In the genomic region with DNA sequence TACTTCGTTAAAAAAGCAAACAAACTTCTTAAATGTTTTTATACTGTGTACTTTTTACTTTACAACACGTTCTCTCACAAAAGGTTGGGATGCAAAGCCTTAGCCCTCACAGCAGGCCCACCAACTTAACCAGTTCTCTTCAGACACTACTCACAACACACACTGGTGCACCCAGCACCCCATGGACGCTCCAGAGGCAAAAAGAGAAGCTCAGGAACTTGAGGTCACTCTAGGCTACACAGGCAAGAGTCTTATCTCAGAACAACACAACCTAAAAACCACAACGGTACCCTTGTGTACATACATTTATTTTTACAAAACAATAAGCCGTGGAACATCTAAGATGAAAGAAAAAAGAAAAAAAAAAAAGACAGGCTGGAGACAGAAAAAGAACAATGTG, we compare ENCODE assay signal across 8 mouse cellular contexts. TPM values are rescaled to one million over a fixed set of nuclear protein-coding genes. Genes with fewer than 3 reads are reported as not detected.
DNase-seq lines count a peak whose midpoint lies in the region; ATAC-seq and TF ChIP-seq lines count a peak whose summit lies in the region.

No protein-coding gene starts in this region.

- no peak for TF ChIP-seq POLR2A in bone marrow, adult 2 months (IDR thresholded peaks at IDR 0.05; ENCODE audit: borderline replicate concordance, control insufficient read depth, low read depth, low read length)

- peak overlapping the region; percentile 84 for H3K4me2 ChIP-seq in heart, embryonic 13.5 days
- H3K4me2 ChIP-seq in hindbrain, embryonic 14.5 days (replicated peaks) = peak overlapping the region; percentile 62
- H3K4me2 ChIP-seq in midbrain, embryonic 13.5 days (replicated peaks) = peak overlapping the region; percentile 73

- H3K9ac ChIP-seq in heart, embryonic 13.5 days = peak overlapping the region; percentile 99
- H3K9ac ChIP-seq in hindbrain, embryonic 14.5 days = peak overlapping the region; percentile 88
- peak overlapping the region; percentile 97 for H3K9ac ChIP-seq in midbrain, embryonic 13.5 days (replicated peaks)

- H3K4me1 ChIP-seq in heart, embryonic 13.5 days = peaks cover 53% of the 10 kb centered on the region
- peaks cover 2% of the 10 kb centered on the region for H3K4me1 ChIP-seq in bone marrow, adult 2 months (ENCODE audit: control insufficient read depth, insufficient read depth, low read length)
- peaks cover 18% of the 10 kb centered on the region for H3K4me1 ChIP-seq in hindbrain, embryonic 14.5 days (replicated peaks; ENCODE audit: control insufficient read depth, insufficient read depth, low read length)
- H3K4me1 ChIP-seq in midbrain, embryonic 13.5 days (replicated peaks) = peaks cover 33% of the 10 kb centered on the region

- H3K36me3 ChIP-seq in heart, embryonic 13.5 days = peaks cover 9% of the 10 kb centered on the region
- H3K36me3 ChIP-seq in hindbrain, embryonic 14.5 days (replicated peaks; ENCODE audit: control insufficient read depth, insufficient read depth) = no peaks in the 10 kb centered on the region; the same call in 1 of the 2 replicates
- H3K36me3 ChIP-seq in midbrain, embryonic 13.5 days = no peaks in the 10 kb centered on the region

- WGBS in heart, embryonic 13.5 days = 5% methylated on average over 5 of the region's 5 CpGs
- WGBS in bone marrow, adult 2 months = 2% methylated on average over 5 of the region's 5 CpGs
- WGBS in hindbrain, embryonic 14.5 days = 6% methylated on average over 5 of the region's 5 CpGs
- 9% methylated on average over 5 of the region's 5 CpGs for WGBS in midbrain, embryonic 13.5 days

- no peak for TF ChIP-seq CTCF in bone marrow, adult 2 months (IDR thresholded peaks at IDR 0.05; ENCODE audit: control insufficient read depth, insufficient read depth, low read length)

- DNase-seq in heart, postnatal 25 days (ENCODE audit: low spot score) = no peak
- no peak for DNase-seq in hindbrain, embryonic 14.5 days (ENCODE audit: low spot score)
- no peak for DNase-seq in frontal cortex, postnatal 25 days (ENCODE audit: low spot score in 2 of 2)
- DNase-seq in lung, postnatal 10 days = no peak
- DNase-seq in kidney, adult 8-10 months = no peak

- H3K4me3 ChIP-seq in heart, embryonic 13.5 days = peak overlapping the region; percentile 97
- peak overlapping the region; percentile 58 for H3K4me3 ChIP-seq in bone marrow, adult 2 months (replicated peaks; ENCODE audit: control insufficient read depth, low read depth, low read length)
- H3K4me3 ChIP-seq in hindbrain, embryonic 14.5 days (replicated peaks; ENCODE audit: low read length) = peak overlapping the region; percentile 89
- peak overlapping the region; percentile 98 for H3K4me3 ChIP-seq in midbrain, embryonic 13.5 days (replicated peaks)

- intact Hi-C loops in heart, postnatal 25 days (cut with DNase I) = no loop called here

- no peaks in the 10 kb centered on the region for H3K9me3 ChIP-seq in heart, embryonic 13.5 days
- no peaks in the 10 kb centered on the region for H3K9me3 ChIP-seq in hindbrain, embryonic 14.5 days (ENCODE audit: control insufficient read depth, low read length)
- H3K9me3 ChIP-seq in midbrain, embryonic 13.5 days = no peaks in the 10 kb centered on the region

- no peak for ATAC-seq in heart, embryonic 13.5 days (ENCODE audit: extremely low read depth, insufficient number of reproducible peaks, low FRiP score, low TSS enrichment)
- ATAC-seq in hindbrain, embryonic 14.5 days (ENCODE audit: low FRiP score) = no peak
- no peak for ATAC-seq in midbrain, embryonic 13.5 days

- no peak overlapping the region for H3K27ac ChIP-seq in heart, embryonic 13.5 days (replicated peaks)
- H3K27ac ChIP-seq in bone marrow, adult 2 months (ENCODE audit: control insufficient read depth, insufficient read depth, low read depth, low read length, poor library complexity) = no peak overlapping the region
- no peak overlapping the region for H3K27ac ChIP-seq in hindbrain, embryonic 14.5 days
- no peak overlapping the region for H3K27ac ChIP-seq in midbrain, embryonic 13.5 days

- H3K27me3 ChIP-seq in heart, embryonic 13.5 days (replicated peaks) = no peaks in the 10 kb centered on the region
- no peaks in the 10 kb centered on the region for H3K27me3 ChIP-seq in hindbrain, embryonic 14.5 days (ENCODE audit: control insufficient read depth, insufficient read depth, low read length)
- H3K27me3 ChIP-seq in midbrain, embryonic 13.5 days = no peaks in the 10 kb centered on the region

RNA-seq across cellular contexts. Expression of gene Mzt1, which starts 1.2 kb away (rescaled TPM):
- 78.5 and 85.0 TPM in 2 replicates for polyA plus RNA-seq in heart, embryonic 13.5 days (2015; fragmentation: Nextera tagmentation; extraction: Ambion mirVana)
- 10 to 100 TPM; 33.0 to 33.6 TPM for total RNA-seq in heart, postnatal 25 days (2021)
- polyA plus RNA-seq in bone marrow, adult 2 months (2011; ENCODE audit: insufficient read depth, insufficient read length, low replicate concordance, missing spikeins) = 14.1 and 24.7 TPM in 2 replicates
- 78.2 and 96.6 TPM in 2 replicates for polyA plus RNA-seq in hindbrain, embryonic 14.5 days (2014; fragmentation: Nextera tagmentation; extraction: Ambion mirVana)
- polyA plus RNA-seq in midbrain, embryonic 13.5 days (2015; fragmentation: Nextera tagmentation; extraction: Ambion mirVana) = 134 and 147 TPM in 2 replicates

RNA-seq across cellular contexts. Expression of gene Bora, which starts 1.3 kb away (rescaled TPM):
- 40.9 and 44.2 TPM in 2 replicates for polyA plus RNA-seq in heart, embryonic 13.5 days (2015; fragmentation: Nextera tagmentation; extraction: Ambion mirVana)
- 1 to 10 TPM in 1 of 2 experiments, under 1 TPM in 1; 0.83 to 1.1 TPM for total RNA-seq in heart, postnatal 25 days (2021)
- 22.7 and 22.8 TPM in 2 replicates for polyA plus RNA-seq in bone marrow, adult 2 months (2011; ENCODE audit: insufficient read depth, insufficient read length, low replicate concordance, missing spikeins)
- 11.2 and 13.6 TPM in 2 replicates for polyA plus RNA-seq in hindbrain, embryonic 14.5 days (2014; fragmentation: Nextera tagmentation; extraction: Ambion mirVana)
- 27.0 and 31.6 TPM in 2 replicates for polyA plus RNA-seq in midbrain, embryonic 13.5 days (2015; fragmentation: Nextera tagmentation; extraction: Ambion mirVana)

RNA-seq across cellular contexts. Expression of gene Rpl36a-ps1, which starts 50.6 kb away (rescaled TPM):
- polyA plus RNA-seq in heart, embryonic 13.5 days (2015; fragmentation: Nextera tagmentation; extraction: Ambion mirVana) = 0.83 and 0.94 TPM in 2 replicates
- 1 to 10 TPM; 1.6 to 1.7 TPM for total RNA-seq in heart, postnatal 25 days (2021)
- polyA plus RNA-seq in bone marrow, adult 2 months (2011; ENCODE audit: insufficient read depth, insufficient read length, low replicate concordance, missing spikeins) = 19.3 TPM in 1 of 2 replicates, not detected in the other
- 0.78 TPM in 1 of 2 replicates, not detected in the other for polyA plus RNA-seq in hindbrain, embryonic 14.5 days (2014; fragmentation: Nextera tagmentation; extraction: Ambion mirVana)
- polyA plus RNA-seq in midbrain, embryonic 13.5 days (2015; fragmentation: Nextera tagmentation; extraction: Ambion mirVana) = 1.2 and 2.2 TPM in 2 replicates

RNA-seq across cellular contexts. Expression of gene Pibf1, which starts 54.5 kb away (rescaled TPM):
- polyA plus RNA-seq in heart, embryonic 13.5 days (2015; fragmentation: Nextera tagmentation; extraction: Ambion mirVana) = 12.9 and 13.3 TPM in 2 replicates
- 1 to 10 TPM; 7.4 to 7.8 TPM for total RNA-seq in heart, postnatal 25 days (2021)
- polyA plus RNA-seq in bone marrow, adult 2 months (2011; ENCODE audit: insufficient read depth, insufficient read length, low replicate concordance, missing spikeins) = 2.2 and 5.9 TPM in 2 replicates
- polyA plus RNA-seq in hindbrain, embryonic 14.5 days (2014; fragmentation: Nextera tagmentation; extraction: Ambion mirVana) = 18.5 and 19.3 TPM in 2 replicates
- 19.7 and 21.2 TPM in 2 replicates for polyA plus RNA-seq in midbrain, embryonic 13.5 days (2015; fragmentation: Nextera tagmentation; extraction: Ambion mirVana)

RNA-seq across cellular contexts. Expression of gene Dis3, which starts 54.9 kb away (rescaled TPM):
- polyA plus RNA-seq in heart, embryonic 13.5 days (2015; fragmentation: Nextera tagmentation; extraction: Ambion mirVana) = 21.2 and 22.4 TPM in 2 replicates
- total RNA-seq in heart, postnatal 25 days (2021) = 10 to 100 TPM; 10.5 to 11.6 TPM
- 9.0 and 21.4 TPM in 2 replicates for polyA plus RNA-seq in bone marrow, adult 2 months (2011; ENCODE audit: insufficient read depth, insufficient read length, low replicate concordance, missing spikeins)
- polyA plus RNA-seq in hindbrain, embryonic 14.5 days (2014; fragmentation: Nextera tagmentation; extraction: Ambion mirVana) = 28.8 and 30.9 TPM in 2 replicates
- polyA plus RNA-seq in midbrain, embryonic 13.5 days (2015; fragmentation: Nextera tagmentation; extraction: Ambion mirVana) = 25.9 and 27.7 TPM in 2 replicates
